ENCODE assay signal across 8 mouse cellular contexts in the genomic region with DNA sequence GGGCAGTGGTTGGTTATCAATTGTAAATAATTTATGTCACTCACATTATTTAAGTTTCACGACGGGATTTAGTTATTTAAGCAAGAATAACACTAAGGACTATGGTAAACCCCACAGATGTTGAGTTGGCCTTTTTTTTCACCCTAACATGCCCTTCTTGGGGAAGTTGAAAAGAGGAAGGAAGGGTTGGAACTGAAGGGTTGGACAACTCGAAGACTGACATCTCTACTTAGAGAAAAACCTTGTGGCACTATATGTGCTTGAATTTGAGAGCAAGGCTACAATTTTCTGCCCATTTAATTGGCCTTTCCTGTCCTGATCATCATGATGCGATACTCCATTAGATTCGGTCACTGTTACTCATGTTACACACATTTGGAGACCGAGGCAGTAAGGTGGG. TPM values are rescaled to one million over a fixed set of nuclear protein-coding genes. Genes with fewer than 3 reads are reported as not detected.
DNase-seq lines count a peak whose midpoint lies in the region; ATAC-seq lines count a peak whose summit lies in the region.

No protein-coding gene starts in this region.

- DNase-seq in heart, postnatal 14 days: no peak
- no peak for DNase-seq in hindbrain, embryonic 14.5 days (ENCODE audit: low spot score)
- no peak for DNase-seq in midbrain, embryonic 11.5 days (ENCODE audit: low spot score, missing footprints)
- no peak for DNase-seq in left cerebral cortex, postnatal 36 days (ENCODE audit: low spot score in 2 of 2)
- no peak for DNase-seq in gastrocnemius, postnatal 25 days
- no peak for DNase-seq in cerebellum, postnatal 36 days

- ATAC-seq in heart, embryonic 12.5 days (ENCODE audit: insufficient number of reproducible peaks, low FRiP score): no peak
- ATAC-seq in common myeloid progenitor, adult 5-6 weeks (replicated peaks; ENCODE audit: low read depth, poor library complexity, severe bottlenecking): peak; percentile 57
- no peak for ATAC-seq in hindbrain, embryonic 14.5 days (ENCODE audit: low FRiP score)
- no peak for ATAC-seq in midbrain, embryonic 11.5 days (ENCODE audit: low FRiP score)

- no peak overlapping the region for H3K4me3 ChIP-seq in heart, embryonic 12.5 days
- H3K4me3 ChIP-seq in hindbrain, embryonic 14.5 days (replicated peaks; ENCODE audit: low read length): peak overlapping the region; percentile 57
- H3K4me3 ChIP-seq in midbrain, embryonic 11.5 days (ENCODE audit: low read depth, low read length): no peak overlapping the region

- peaks cover 6% of the 10 kb centered on the region; the same call in 1 of the 2 replicates for H3K4me1 ChIP-seq in heart, embryonic 12.5 days (replicated peaks)
- peaks cover 6% of the 10 kb centered on the region; the same call in 1 of the 2 replicates for H3K4me1 ChIP-seq in hindbrain, embryonic 14.5 days (replicated peaks; ENCODE audit: control insufficient read depth, insufficient read depth, low read length)
- peaks cover 7% of the 10 kb centered on the region for H3K4me1 ChIP-seq in midbrain, embryonic 11.5 days (ENCODE audit: control insufficient read depth, insufficient read depth, low read length)

- no peaks in the 10 kb centered on the region for H3K36me3 ChIP-seq in heart, embryonic 12.5 days
- H3K36me3 ChIP-seq in hindbrain, embryonic 14.5 days (replicated peaks; ENCODE audit: control insufficient read depth, insufficient read depth): no peaks in the 10 kb centered on the region
- H3K36me3 ChIP-seq in midbrain, embryonic 11.5 days (ENCODE audit: control insufficient read depth, insufficient read depth, low read length): no peaks in the 10 kb centered on the region

- H3K4me2 ChIP-seq in heart, embryonic 12.5 days: peak overlapping the region; percentile 88
- H3K4me2 ChIP-seq in hindbrain, embryonic 14.5 days (replicated peaks): peak overlapping the region; percentile 63
- peak overlapping the region; percentile 87; the same call in 1 of the 2 replicates for H3K4me2 ChIP-seq in midbrain, embryonic 11.5 days

- 82% methylated on average over 6 of the region's 6 CpGs for WGBS in heart, embryonic 12.5 days
- WGBS in hindbrain, embryonic 14.5 days: 90% methylated on average over 6 of the region's 6 CpGs
- WGBS in midbrain, embryonic 11.5 days: 93% methylated on average over 6 of the region's 6 CpGs

- no peaks in the 10 kb centered on the region for H3K9me3 ChIP-seq in heart, embryonic 12.5 days (replicated peaks)
- H3K9me3 ChIP-seq in hindbrain, embryonic 14.5 days (ENCODE audit: control insufficient read depth, low read length): no peaks in the 10 kb centered on the region
- H3K9me3 ChIP-seq in midbrain, embryonic 11.5 days (ENCODE audit: control insufficient read depth, low read length): no peaks in the 10 kb centered on the region

- no peak overlapping the region for H3K9ac ChIP-seq in heart, embryonic 12.5 days
- H3K9ac ChIP-seq in hindbrain, embryonic 14.5 days: peak overlapping the region; percentile 75; the same call in 1 of the 2 replicates
- no peak overlapping the region for H3K9ac ChIP-seq in midbrain, embryonic 11.5 days (ENCODE audit: low read length)

- intact Hi-C loops in heart, postnatal 14 days (cut with DNase I): no loop called here
- intact Hi-C loops in left cerebral cortex, postnatal 36 days (cut with DNase I): no loop called here

- no peak overlapping the region for H3K27ac ChIP-seq in heart, embryonic 12.5 days (ENCODE audit: poor library complexity, severe bottlenecking)
- H3K27ac ChIP-seq in hindbrain, embryonic 14.5 days: peak overlapping the region; percentile 73; the same call in 1 of the 2 replicates
- H3K27ac ChIP-seq in midbrain, embryonic 11.5 days (ENCODE audit: low read depth, low read length): no peak overlapping the region

- 0 out of 2 replicates have a peak, but pooled peaks cover 4% of the 10 kb centered on the region for H3K27me3 ChIP-seq in heart, embryonic 12.5 days (replicated peaks)
- H3K27me3 ChIP-seq in hindbrain, embryonic 14.5 days (ENCODE audit: control insufficient read depth, insufficient read depth, low read length): no peaks in the 10 kb centered on the region
- peaks cover 2% of the 10 kb centered on the region; the same call in 1 of the 2 replicates for H3K27me3 ChIP-seq in midbrain, embryonic 11.5 days (ENCODE audit: control insufficient read depth, insufficient read depth, low read length)

RNA-seq across cellular contexts. Expression of a gene that starts 0.7 kb away (rescaled TPM):
- polyA plus RNA-seq in heart, embryonic 12.5 days (2016; fragmentation: Nextera tagmentation; extraction: Ambion mirVana): 4.6 and 5.6 TPM in 2 replicates
- 10 to 100 TPM; 10.8 to 11.2 TPM for total RNA-seq in heart, postnatal 14 days (2021)
- total RNA-seq in common myeloid progenitor, adult 5-6 weeks (2017): 7.9 and 13.8 TPM in 2 replicates
- polyA plus RNA-seq in hindbrain, embryonic 14.5 days (2014; fragmentation: Nextera tagmentation; extraction: Ambion mirVana): 10.7 and 14.1 TPM in 2 replicates
- polyA plus RNA-seq in midbrain, embryonic 11.5 days (2014; fragmentation: Nextera tagmentation; extraction: Ambion mirVana): 2.2 and 2.6 TPM in 2 replicates
- total RNA-seq in left cerebral cortex, postnatal 36 days (2021): 10 to 100 TPM; 57.1 to 62.4 TPM
- total RNA-seq in gastrocnemius, postnatal 25 days (2021): 1 to 10 TPM; 2.5 TPM
